Mouse (Mus musculus): ENCODE measurements at regions not wholly inside any gene's neighbourhood (a gene's known extent, or its start where the extent isn't known, plus 50 kb on each side); places are given as distances from the start of the nearest gene placed in this dataset.

DNA sequence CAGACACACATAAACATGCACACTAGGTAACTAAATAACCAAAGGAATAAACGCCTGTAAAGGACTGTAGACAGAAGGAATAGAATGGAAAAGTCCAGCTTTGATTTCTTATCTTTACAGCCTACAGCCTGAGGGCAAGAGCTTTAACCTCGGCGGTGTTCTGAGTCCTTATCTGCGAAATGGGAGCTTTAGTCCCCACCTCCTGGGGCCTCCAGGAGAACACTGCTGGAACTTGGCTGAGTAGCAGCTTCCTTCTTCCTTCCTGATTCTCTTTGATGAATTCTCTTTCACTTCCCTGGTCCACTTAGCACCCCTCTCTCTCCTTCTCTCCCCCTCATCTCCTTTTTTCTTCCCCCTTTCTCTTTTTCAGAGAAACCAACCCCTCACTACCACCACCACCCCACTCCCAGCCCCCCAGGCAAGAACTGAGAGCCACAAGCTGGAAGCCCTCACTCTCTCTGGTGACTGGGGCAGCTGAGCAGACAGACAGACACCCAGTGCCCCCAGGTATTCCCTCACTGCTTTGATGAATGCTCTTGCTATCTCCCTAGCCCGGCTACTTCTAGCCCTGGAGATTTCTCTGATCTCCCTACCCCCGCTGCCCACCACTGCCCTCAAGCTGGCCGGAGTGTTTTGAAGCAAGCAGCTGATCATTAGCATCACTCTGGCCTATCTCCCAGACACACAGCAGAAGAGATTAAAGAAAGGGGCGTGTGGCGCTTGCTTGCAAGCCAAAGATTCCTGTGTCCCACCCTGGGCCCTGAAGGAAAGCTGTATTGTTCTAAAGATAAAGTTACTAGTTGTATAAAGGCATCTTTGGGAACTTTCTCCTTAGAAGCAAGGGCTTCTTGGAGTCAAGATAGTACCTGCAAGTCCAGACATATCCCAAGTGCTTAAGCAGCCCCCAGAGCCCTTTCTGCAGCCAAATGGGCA, 81.9 kb upstream of the Tbx3 start:
- Histone ChIP-seq H3K4me1 (replicated peaks; ENCODE audit: control insufficient read depth, insufficient read depth, low read length) (no peaks in the 10 kb centered on the region), H3K9me3 (ENCODE audit: control insufficient read depth, low read length) (no peaks in the 10 kb centered on the region), H3K4me2 (replicated peaks) (no peak overlapping the region), H3K9ac (no peak overlapping the region), H3K27ac (no peak overlapping the region), H3K27me3 (ENCODE audit: control insufficient read depth, insufficient read depth, low read length) (no peaks in the 10 kb centered on the region), H3K4me3 (replicated peaks; ENCODE audit: low read length) (no peak overlapping the region), H3K36me3 (replicated peaks; ENCODE audit: control insufficient read depth, insufficient read depth) (no peaks in the 10 kb centered on the region)
- 41% methylated on average over 9 of the region's 9 CpGs for WGBS
- DNase-seq (ENCODE audit: low spot score) (no peak), ATAC-seq (ENCODE audit: low FRiP score) (no peak)

DNA sequence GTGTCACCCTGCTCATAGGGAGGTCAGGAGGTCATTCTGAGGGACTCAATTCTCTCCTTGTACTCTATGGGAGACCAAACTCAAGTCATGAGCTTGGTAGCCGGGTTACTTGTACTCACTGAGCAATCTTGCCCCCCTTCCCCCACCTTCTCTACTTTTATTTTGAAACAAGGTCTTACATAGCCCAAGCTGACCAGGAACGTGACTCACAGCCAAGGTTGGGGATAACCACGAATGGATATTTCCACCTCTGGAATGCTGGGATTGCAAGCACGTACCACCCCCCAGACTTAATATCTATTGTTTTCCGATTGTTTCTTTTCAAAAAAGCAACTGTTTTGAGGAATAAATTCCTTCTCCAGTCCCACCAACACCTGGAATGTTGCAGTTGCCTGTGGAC, 79.2 kb upstream of the Tbx3 start:
- Histone ChIP-seq H3K27me3 (ENCODE audit: control insufficient read depth, insufficient read depth, low read length) (no peaks in the 10 kb centered on the region), H3K9me3 (ENCODE audit: control insufficient read depth, low read length) (no peaks in the 10 kb centered on the region), H3K9ac (no peak overlapping the region), H3K36me3 (replicated peaks; ENCODE audit: control insufficient read depth, insufficient read depth) (no peaks in the 10 kb centered on the region), H3K4me3 (replicated peaks; ENCODE audit: low read length) (no peak overlapping the region), H3K27ac (no peak overlapping the region), H3K4me2 (replicated peaks) (no peak overlapping the region), H3K4me1 (replicated peaks; ENCODE audit: control insufficient read depth, insufficient read depth, low read length) (no peaks in the 10 kb centered on the region)
- WGBS, result 80% methylated on average over 5 of the region's 5 CpGs
- DNase-seq (ENCODE audit: low spot score) (no peak), ATAC-seq (ENCODE audit: low FRiP score) (no peak)

DNA sequence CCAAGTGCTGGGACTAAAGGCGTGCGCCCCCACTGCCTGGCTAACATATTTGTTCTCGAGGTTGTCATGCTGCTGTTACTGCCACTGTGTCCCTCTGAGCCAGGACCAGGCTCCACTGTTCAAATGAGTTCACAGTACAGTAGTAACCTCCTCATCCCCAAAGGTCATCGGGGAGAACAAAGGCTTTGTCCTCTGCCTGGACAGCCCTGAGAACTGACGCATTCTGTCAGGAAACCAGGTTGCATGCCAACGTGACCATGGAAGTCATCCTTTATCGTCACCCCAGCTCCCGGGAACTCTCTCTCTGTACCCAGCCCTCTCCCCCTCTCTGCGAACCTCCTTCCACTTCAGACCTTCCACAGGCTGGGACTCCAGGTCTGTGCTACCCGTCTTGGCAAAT, 77.6 kb upstream of the Tbx3 start:
- H3K4me3 ChIP-seq (replicated peaks; ENCODE audit: low read length), result no peak overlapping the region
- H3K27ac ChIP-seq, result no peak overlapping the region
- ATAC-seq (ENCODE audit: low FRiP score) (no peak), DNase-seq (ENCODE audit: low spot score) (no peak)
- no peaks in the 10 kb centered on the region for H3K4me1 ChIP-seq (replicated peaks; ENCODE audit: control insufficient read depth, insufficient read depth, low read length)
- no peaks in the 10 kb centered on the region for H3K27me3 ChIP-seq (ENCODE audit: control insufficient read depth, insufficient read depth, low read length)
- no peaks in the 10 kb centered on the region for H3K36me3 ChIP-seq (replicated peaks; ENCODE audit: control insufficient read depth, insufficient read depth)
- WGBS, result 81% methylated on average over 10 of the region's 10 CpGs
- no peaks in the 10 kb centered on the region for H3K9me3 ChIP-seq (ENCODE audit: control insufficient read depth, low read length)
- no peak overlapping the region for H3K4me2 ChIP-seq (replicated peaks)
- no peak overlapping the region for H3K9ac ChIP-seq

DNA sequence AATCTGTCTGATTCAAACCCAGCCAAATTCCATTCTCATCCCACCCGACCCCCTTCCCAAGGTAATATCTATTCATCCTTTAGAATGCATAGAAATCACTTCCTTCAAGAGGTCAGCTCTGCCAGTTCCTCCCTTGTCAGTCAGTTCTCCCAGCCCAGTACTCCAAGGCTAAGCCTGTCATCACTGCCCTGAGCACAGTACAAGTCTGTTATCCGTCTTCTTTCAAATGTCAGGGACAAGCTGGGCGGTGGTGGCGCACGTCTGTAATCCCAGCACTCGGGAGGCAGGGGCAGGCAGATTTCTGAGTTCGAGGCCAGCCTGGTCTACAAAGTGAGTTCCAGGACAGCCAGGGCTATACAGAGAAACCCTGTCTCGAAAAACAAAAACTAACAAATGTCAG, 75.9 kb upstream of the Tbx3 start:
- H3K4me2 ChIP-seq (replicated peaks), result no peak overlapping the region
- no peak overlapping the region for H3K4me3 ChIP-seq (replicated peaks; ENCODE audit: low read length)
- H3K27ac ChIP-seq, result no peak overlapping the region
- ATAC-seq (ENCODE audit: low FRiP score), result no peak
- no peaks in the 10 kb centered on the region for H3K4me1 ChIP-seq (replicated peaks; ENCODE audit: control insufficient read depth, insufficient read depth, low read length)
- no peak for DNase-seq (ENCODE audit: low spot score)
- H3K9me3 ChIP-seq (ENCODE audit: control insufficient read depth, low read length), result no peaks in the 10 kb centered on the region
- WGBS, result 85% methylated on average over 8 of the region's 8 CpGs
- no peaks in the 10 kb centered on the region for H3K27me3 ChIP-seq (ENCODE audit: control insufficient read depth, insufficient read depth, low read length)
- no peak overlapping the region for H3K9ac ChIP-seq
- no peaks in the 10 kb centered on the region for H3K36me3 ChIP-seq (replicated peaks; ENCODE audit: control insufficient read depth, insufficient read depth)

DNA sequence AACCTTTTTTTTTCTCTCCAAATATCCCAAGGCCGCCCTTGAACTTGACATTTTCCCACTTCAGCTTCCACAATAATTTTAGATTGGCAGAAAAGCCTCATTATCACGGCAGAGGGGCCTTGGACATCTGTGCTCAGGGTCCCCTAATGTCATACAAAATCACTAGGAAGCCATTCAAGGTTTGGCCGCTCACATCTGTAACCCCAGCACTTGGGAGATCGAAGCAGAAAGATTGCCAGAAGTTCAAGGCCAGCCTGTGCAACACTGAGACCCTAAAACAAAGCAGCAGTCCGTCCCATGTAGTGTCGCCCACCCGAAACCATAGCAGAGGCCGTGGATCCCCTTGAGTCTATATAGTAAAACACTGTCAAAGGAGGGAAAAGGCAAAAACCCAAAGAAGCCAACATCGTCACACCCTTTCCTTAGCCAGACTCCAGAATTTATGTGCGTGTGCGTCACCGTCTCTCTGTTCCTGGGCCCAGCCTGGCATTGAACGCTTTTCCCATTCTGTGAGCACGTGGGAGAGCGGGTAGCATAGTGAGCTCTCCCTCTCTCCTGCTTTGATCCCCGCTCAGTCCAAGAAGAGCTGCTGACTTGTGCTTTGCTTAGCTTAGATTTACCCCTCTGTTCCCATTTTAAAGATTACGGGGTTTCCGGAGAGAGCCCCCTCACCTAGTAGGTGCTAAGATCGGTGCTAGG, 74.0 kb upstream of the Tbx3 start:
- 93% methylated on average over 19 of the region's 19 CpGs for WGBS
- DNase-seq (ENCODE audit: low spot score), result no peak
- no peaks in the 10 kb centered on the region for H3K36me3 ChIP-seq (replicated peaks; ENCODE audit: control insufficient read depth, insufficient read depth)
- H3K4me1 ChIP-seq (replicated peaks; ENCODE audit: control insufficient read depth, insufficient read depth, low read length), result no peaks in the 10 kb centered on the region
- no peaks in the 10 kb centered on the region for H3K9me3 ChIP-seq (ENCODE audit: control insufficient read depth, low read length)
- no peaks in the 10 kb centered on the region for H3K27me3 ChIP-seq (ENCODE audit: control insufficient read depth, insufficient read depth, low read length)
- H3K9ac ChIP-seq, result no peak overlapping the region
- ATAC-seq (ENCODE audit: low FRiP score), result no peak
- H3K4me2 ChIP-seq (replicated peaks), result no peak overlapping the region
- no peak overlapping the region for H3K27ac ChIP-seq
- no peak overlapping the region for H3K4me3 ChIP-seq (replicated peaks; ENCODE audit: low read length)

DNA sequence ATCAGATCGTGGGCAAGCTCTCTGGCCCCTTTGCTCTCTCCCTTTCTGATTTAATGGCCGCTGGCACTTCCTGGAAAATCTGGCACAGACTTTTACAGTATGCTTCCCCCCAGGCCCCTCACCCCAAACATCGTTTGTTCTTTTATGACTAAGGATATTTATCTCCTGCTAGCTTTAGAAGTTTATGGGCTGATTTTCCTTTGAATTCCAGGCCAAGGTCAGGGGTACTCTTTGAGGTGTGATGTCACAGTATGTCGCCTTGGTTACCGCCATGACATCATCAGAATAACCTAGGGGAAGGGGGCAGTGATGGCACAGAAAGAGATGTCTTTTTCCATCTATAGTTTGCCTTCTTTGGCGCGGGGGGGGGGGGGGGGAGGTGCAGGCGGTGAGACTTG, 73.5 kb upstream of the Tbx3 start:
- H3K9ac ChIP-seq, result no peak overlapping the region
- no peaks in the 10 kb centered on the region for H3K9me3 ChIP-seq (ENCODE audit: control insufficient read depth, low read length)
- no peaks in the 10 kb centered on the region for H3K27me3 ChIP-seq (ENCODE audit: control insufficient read depth, insufficient read depth, low read length)
- no peak overlapping the region for H3K4me3 ChIP-seq (replicated peaks; ENCODE audit: low read length)
- H3K27ac ChIP-seq, result no peak overlapping the region
- DNase-seq (ENCODE audit: low spot score), result no peak
- no peaks in the 10 kb centered on the region for H3K36me3 ChIP-seq (replicated peaks; ENCODE audit: control insufficient read depth, insufficient read depth)
- WGBS, result 85% methylated on average over 8 of the region's 8 CpGs
- no peaks in the 10 kb centered on the region for H3K4me1 ChIP-seq (replicated peaks; ENCODE audit: control insufficient read depth, insufficient read depth, low read length)
- no peak overlapping the region for H3K4me2 ChIP-seq (replicated peaks)
- ATAC-seq (ENCODE audit: low FRiP score), result no peak

DNA sequence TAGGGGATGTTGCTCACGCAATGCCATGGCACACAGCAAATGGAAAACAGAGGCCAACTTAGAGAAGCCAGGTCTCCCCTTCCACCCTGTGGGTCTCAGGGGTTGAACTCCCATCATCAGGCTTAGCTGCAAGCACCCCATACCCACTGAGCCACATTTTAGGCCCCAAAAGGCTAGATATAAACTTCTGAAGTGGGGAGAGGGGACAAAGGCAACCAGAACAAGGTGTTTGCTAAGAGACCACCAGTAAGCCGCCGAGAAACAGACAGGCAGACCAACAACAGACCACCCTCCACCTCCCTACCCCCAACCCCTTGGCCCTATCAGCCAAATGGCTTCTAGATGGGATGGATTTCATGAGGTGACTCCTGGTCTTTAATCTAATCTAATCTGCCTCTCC, 72.9 kb upstream of the Tbx3 start:
- Histone ChIP-seq H3K27ac (no peak overlapping the region), H3K9ac (no peak overlapping the region), H3K36me3 (replicated peaks; ENCODE audit: control insufficient read depth, insufficient read depth) (no peaks in the 10 kb centered on the region), H3K9me3 (ENCODE audit: control insufficient read depth, low read length) (no peaks in the 10 kb centered on the region), H3K27me3 (ENCODE audit: control insufficient read depth, insufficient read depth, low read length) (no peaks in the 10 kb centered on the region), H3K4me2 (replicated peaks) (no peak overlapping the region), H3K4me1 (replicated peaks; ENCODE audit: control insufficient read depth, insufficient read depth, low read length) (no peaks in the 10 kb centered on the region), H3K4me3 (replicated peaks; ENCODE audit: low read length) (no peak overlapping the region)
- WGBS, result 94% methylated on average over 3 of the region's 3 CpGs
- no peak for DNase-seq (ENCODE audit: low spot score)
- no peak for ATAC-seq (ENCODE audit: low FRiP score)

DNA sequence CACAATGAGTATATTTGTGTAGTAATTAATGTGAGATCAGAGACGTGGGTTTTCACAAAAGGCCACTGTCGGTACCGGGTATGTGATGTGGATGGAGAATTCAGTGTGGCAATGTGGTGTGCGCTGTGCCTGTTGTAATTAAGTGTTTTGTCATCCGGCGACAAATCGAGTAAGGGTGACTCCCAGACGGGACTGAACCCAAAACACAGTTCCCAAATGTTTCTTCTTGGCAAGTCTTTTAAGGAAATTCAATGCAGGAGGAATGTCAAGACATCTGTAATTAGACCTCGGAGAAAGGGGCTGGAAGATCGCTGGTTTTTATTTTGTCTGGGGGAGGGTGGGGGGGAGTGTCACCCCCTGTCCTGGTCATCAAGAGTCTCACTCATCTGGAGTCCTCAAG, 72.3 kb upstream of the Tbx3 start:
- no peak overlapping the region for H3K4me2 ChIP-seq (replicated peaks)
- H3K27me3 ChIP-seq (ENCODE audit: control insufficient read depth, insufficient read depth, low read length), result no peaks in the 10 kb centered on the region
- no peaks in the 10 kb centered on the region for H3K36me3 ChIP-seq (replicated peaks; ENCODE audit: control insufficient read depth, insufficient read depth)
- no peak overlapping the region for H3K4me3 ChIP-seq (replicated peaks; ENCODE audit: low read length)
- DNase-seq (ENCODE audit: low spot score), result no peak
- no peak overlapping the region for H3K27ac ChIP-seq
- H3K4me1 ChIP-seq (replicated peaks; ENCODE audit: control insufficient read depth, insufficient read depth, low read length), result no peaks in the 10 kb centered on the region
- no peak for ATAC-seq (ENCODE audit: low FRiP score)
- no peaks in the 10 kb centered on the region for H3K9me3 ChIP-seq (ENCODE audit: control insufficient read depth, low read length)
- WGBS, result 78% methylated on average over 10 of the region's 10 CpGs
- no peak overlapping the region for H3K9ac ChIP-seq

DNA sequence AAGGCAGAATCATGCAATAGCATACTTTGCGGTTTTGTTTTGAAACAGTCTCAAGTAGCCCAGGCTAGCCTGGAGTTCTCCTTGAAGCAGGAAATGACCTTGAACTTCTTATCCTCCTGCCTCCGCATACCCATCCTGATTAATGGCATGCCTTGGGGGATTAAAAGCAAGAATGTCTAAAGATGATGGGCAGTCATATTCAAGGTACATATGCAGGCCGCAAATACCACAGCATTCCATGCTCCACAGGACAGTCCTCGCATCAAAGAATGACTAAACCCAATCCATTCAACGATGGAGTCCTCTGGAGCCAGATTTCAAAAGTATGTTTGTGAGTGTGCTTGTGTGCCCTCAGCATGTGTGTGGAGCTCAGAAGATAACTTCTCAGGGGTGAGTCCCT, 69.1 kb upstream of the Tbx3 start:
- no peaks in the 10 kb centered on the region for H3K9me3 ChIP-seq (ENCODE audit: control insufficient read depth, low read length)
- WGBS, result 95% methylated on average over 5 of the region's 5 CpGs
- no peak overlapping the region for H3K4me2 ChIP-seq (replicated peaks)
- 0 out of 2 replicates have a peak, but pooled peaks cover 4% of the 10 kb centered on the region for H3K4me1 ChIP-seq (replicated peaks; ENCODE audit: control insufficient read depth, insufficient read depth, low read length)
- H3K4me3 ChIP-seq (replicated peaks; ENCODE audit: low read length), result no peak overlapping the region
- DNase-seq (ENCODE audit: low spot score) (no peak), ATAC-seq (ENCODE audit: low FRiP score) (no peak)
- H3K27ac ChIP-seq, result no peak overlapping the region
- no peaks in the 10 kb centered on the region for H3K36me3 ChIP-seq (replicated peaks; ENCODE audit: control insufficient read depth, insufficient read depth)
- no peaks in the 10 kb centered on the region for H3K27me3 ChIP-seq (ENCODE audit: control insufficient read depth, insufficient read depth, low read length)
- no peak overlapping the region for H3K9ac ChIP-seq

Data from hindbrain, embryonic 14.5 days (tissue).